Mouse (Mus musculus) layer of hippocampus, adult 11-12 months (tissue): ENCODE measurements around the gene Gpd1.

Source experiments
- DNase-seq: peaks from one replicate; pipeline ENCODE4 v3.0.0; 2022; ENCODE audit warnings: low spot score

Gpd1 gene

GRCm38 (mm10) chr15:99717386-99718334 lies at the start of gene Gpd1:
TSS of gene Gpd1 (plus strand) at chr15:99717515.
- DNase-seq = peak; percentile 75

GRCm38 (mm10) chr15:99667544-99667943 lies 49.8 kb upstream of the Gpd1 start:
- DNase-seq = no peak

- peak; percentile 78 for DNase-seq
Observed at GRCm38 (mm10) chr15:99668881-99669280, 48.4 kb upstream of the Gpd1 start.

- DNase-seq = no peak
Observed at GRCm38 (mm10) chr15:99669392-99669791, 47.9 kb upstream of the Gpd1 start.

GRCm38 (mm10) chr15:99670154-99670821 lies 47.0 kb upstream of the Gpd1 start, which contains the start of gene Asic1:
TSS of gene Asic1 (plus strand) at chr15:99670368.
- DNase-seq = peak; percentile 64

- no peak for DNase-seq
Observed at GRCm38 (mm10) chr15:99670964-99671670, 46.2 kb upstream of the Gpd1 start.

- DNase-seq = no peak
Observed at GRCm38 (mm10) chr15:99671783-99672182, 45.5 kb upstream of the Gpd1 start.

GRCm38 (mm10) chr15:99674866-99675265 lies 42.4 kb upstream of the Gpd1 start:
- DNase-seq = no peak

GRCm38 (mm10) chr15:99677089-99677488 lies 40.2 kb upstream of the Gpd1 start:
- DNase-seq = no peak

- DNase-seq = no peak
Observed at GRCm38 (mm10) chr15:99678063-99678800, 39.1 kb upstream of the Gpd1 start.

GRCm38 (mm10) chr15:99679008-99679407 lies 38.3 kb upstream of the Gpd1 start:
- no peak for DNase-seq

- no peak for DNase-seq
Observed at GRCm38 (mm10) chr15:99682880-99683279, 34.4 kb upstream of the Gpd1 start.

- no peak for DNase-seq
Observed at GRCm38 (mm10) chr15:99684156-99684555, 33.2 kb upstream of the Gpd1 start.

GRCm38 (mm10) chr15:99688712-99689111 lies 28.6 kb upstream of the Gpd1 start:
- DNase-seq = peak; percentile 71

- DNase-seq = no peak
Observed at GRCm38 (mm10) chr15:99690924-99691323, 26.4 kb upstream of the Gpd1 start.

- DNase-seq = no peak
Observed at GRCm38 (mm10) chr15:99691976-99692375, 25.3 kb upstream of the Gpd1 start.

- DNase-seq = no peak
Observed at GRCm38 (mm10) chr15:99697309-99697708, 20.0 kb upstream of the Gpd1 start.

GRCm38 (mm10) chr15:99698533-99699085 lies 18.7 kb upstream of the Gpd1 start:
- no peak for DNase-seq

GRCm38 (mm10) chr15:99699715-99700114 lies 17.6 kb upstream of the Gpd1 start:
- DNase-seq = no peak

GRCm38 (mm10) chr15:99700219-99701106 lies 16.9 kb upstream of the Gpd1 start:
- DNase-seq = no peak
